Mouse (Mus musculus) embryonic fibroblast, embryonic 13.5 days (primary cell): Measurements from ENCODE around the gene Hist1h1d. TPM values are rescaled to one million over a fixed set of nuclear protein-coding genes. Genes with fewer than 3 reads are reported as not detected.
"Not testable (repeated sequence)": the region's sequence is repeated elsewhere in the genome, so short reads cannot be mapped to it uniquely, and the experiment has no call there.

Experiments
- H3K27ac ChIP-seq: 2 replicates; pipeline ENCODE4 v1.5.1; 2012; ENCODE audit warnings: low read length, control low read depth, inconsistent platforms; ENCODE audit not compliant: insufficient read depth
- H3K4me1 ChIP-seq: 2 replicates; pipeline ENCODE4 v1.6.1; 2011; ENCODE audit warnings: low read length; ENCODE audit not compliant: control insufficient read depth, insufficient read depth
- H3K4me3 ChIP-seq: 2 replicates; pipeline ENCODE4 v1.5.1; 2011; ENCODE audit warnings: mild to moderate bottlenecking, control low read depth, low read length; ENCODE audit not compliant: insufficient read depth
- CTCF ChIP-seq: IDR thresholded peaks from 2 replicates; pipeline ENCODE4 v1.5.1; 2011; ENCODE audit warnings: mild to moderate bottlenecking, control low read depth, low read length, moderate library complexity, borderline replicate concordance; ENCODE audit not compliant: insufficient read depth
- POLR2A ChIP-seq: IDR thresholded peaks from 2 replicates; pipeline ENCODE4 v1.6.1; 2011; ENCODE audit warnings: low read depth, mild to moderate bottlenecking, control low read depth, low read length, moderate library complexity
- polyA plus RNA-seq: library from polyadenylated mRNA; stranded (reverse); fragments of >200 nt; gene quantifications from 2 replicates; pipeline ENCODE4 v1.2.4, GENCODE M21; 2011; ENCODE audit warnings: low read depth; ENCODE audit not compliant: missing spikeins, insufficient read length

Hist1h1d gene
- polyA plus RNA-seq, 1 experiment = 2.7 TPM

DNA sequence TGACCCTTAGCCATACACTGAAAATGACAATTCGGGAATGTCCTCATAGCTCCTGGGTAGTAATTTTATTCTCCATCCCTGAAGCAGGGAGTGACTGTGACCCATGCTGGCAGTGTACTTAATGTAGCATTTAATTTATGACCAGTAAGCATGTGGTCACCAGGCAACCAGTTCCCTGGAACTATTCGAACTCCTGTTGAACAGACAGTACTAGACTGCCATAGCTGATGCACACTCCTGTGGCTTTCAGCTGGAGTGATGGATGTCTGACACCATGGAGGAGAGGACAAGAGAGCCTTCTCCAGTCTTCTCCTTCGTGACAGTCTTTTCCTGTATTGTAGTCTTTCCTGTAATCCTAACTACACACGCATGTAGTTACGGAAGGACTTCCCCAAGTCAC lies 24.1 kb upstream of the Hist1h1d start:
- no peak overlapping the region for H3K4me3 ChIP-seq
- TF ChIP-seq CTCF (no peak), POLR2A (no peak)
- H3K4me1 ChIP-seq = peaks cover 7% of the 10 kb centered on the region; the same call in 1 of the 2 replicates
- H3K27ac ChIP-seq = no peak overlapping the region

DNA sequence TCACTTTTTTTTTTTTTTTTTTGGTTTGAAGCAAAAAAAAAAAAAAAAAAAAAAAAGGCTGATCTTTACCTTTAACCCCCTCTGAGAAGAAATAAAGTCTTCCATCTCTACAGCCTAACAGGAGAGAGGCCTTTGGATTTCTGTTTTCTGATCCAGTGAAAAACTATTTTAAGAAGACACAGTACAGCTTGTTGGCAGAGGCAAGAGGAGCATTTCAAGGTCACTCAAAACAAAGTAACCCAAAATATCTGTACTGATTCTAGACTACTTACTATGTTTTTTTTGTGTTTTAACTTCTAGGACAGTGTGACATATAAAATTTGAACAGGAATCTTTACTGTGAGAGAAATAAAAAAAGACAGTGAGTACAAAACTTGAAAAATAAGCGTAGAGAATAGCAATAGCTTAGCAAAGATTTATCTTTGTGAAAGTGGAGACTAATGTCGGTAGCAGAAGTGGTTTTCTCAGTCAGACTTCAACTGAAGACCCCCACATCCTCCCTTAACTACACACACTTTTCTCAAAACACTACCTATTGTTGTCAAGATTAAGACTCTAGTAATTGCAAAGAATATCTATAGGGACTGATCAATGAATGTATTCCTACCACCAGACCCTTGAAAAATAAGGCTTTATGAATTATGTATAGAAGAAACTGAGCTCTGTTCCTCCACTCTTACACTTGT lies 23.4 kb upstream of the Hist1h1d start:
- TF ChIP-seq POLR2A (no peak), CTCF (no peak)
- peaks cover 7% of the 10 kb centered on the region; the same call in 1 of the 2 replicates for H3K4me1 ChIP-seq
- 0 out of 2 replicates have a peak overlapping the region, but pooled peaks have one; percentile 66 for H3K4me3 ChIP-seq
- no peak overlapping the region for H3K27ac ChIP-seq

DNA sequence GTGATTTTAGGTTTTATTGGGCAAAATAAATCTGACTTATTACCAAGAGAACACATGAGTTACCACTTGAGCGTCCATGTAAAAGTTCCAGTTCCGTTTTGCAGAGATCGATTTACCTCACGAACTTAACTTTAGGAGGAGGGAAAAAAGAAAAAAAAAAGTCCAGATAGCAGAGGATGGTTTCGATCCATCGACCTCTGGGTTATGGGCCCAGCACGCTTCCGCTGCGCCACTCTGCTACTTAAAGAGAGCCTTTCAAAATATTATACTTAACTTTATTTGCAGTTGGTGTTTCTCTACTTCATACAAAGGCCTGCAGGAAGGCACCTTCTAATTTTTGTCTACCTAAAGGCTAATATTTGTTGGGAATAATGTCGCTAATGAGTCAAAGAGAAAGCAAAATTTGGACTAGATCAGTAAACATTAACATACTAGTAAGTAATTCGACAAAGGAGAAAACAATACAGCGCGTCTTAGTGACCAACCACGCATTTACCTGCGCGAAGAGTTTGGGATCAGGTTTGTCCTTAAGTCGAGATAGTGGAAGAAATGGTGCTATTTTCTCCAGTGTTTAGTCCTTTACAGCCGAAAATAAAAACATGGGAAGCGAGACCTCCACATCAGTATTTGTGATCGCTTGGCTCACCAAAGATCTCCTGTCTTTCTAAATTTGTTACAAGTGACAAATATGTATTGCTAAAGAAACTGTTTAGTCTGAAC lies 22.7 kb upstream of the Hist1h1d start:
- Histone ChIP-seq H3K27ac (peak overlapping the region; percentile 95), H3K4me1 (peaks cover 7% of the 10 kb centered on the region; the same call in 1 of the 2 replicates), H3K4me3 (peak overlapping the region; percentile 66)
- 0 out of 2 replicates have a peak, but pooled peaks have one; percentile 38 for TF ChIP-seq POLR2A
- no peak for TF ChIP-seq CTCF

DNA sequence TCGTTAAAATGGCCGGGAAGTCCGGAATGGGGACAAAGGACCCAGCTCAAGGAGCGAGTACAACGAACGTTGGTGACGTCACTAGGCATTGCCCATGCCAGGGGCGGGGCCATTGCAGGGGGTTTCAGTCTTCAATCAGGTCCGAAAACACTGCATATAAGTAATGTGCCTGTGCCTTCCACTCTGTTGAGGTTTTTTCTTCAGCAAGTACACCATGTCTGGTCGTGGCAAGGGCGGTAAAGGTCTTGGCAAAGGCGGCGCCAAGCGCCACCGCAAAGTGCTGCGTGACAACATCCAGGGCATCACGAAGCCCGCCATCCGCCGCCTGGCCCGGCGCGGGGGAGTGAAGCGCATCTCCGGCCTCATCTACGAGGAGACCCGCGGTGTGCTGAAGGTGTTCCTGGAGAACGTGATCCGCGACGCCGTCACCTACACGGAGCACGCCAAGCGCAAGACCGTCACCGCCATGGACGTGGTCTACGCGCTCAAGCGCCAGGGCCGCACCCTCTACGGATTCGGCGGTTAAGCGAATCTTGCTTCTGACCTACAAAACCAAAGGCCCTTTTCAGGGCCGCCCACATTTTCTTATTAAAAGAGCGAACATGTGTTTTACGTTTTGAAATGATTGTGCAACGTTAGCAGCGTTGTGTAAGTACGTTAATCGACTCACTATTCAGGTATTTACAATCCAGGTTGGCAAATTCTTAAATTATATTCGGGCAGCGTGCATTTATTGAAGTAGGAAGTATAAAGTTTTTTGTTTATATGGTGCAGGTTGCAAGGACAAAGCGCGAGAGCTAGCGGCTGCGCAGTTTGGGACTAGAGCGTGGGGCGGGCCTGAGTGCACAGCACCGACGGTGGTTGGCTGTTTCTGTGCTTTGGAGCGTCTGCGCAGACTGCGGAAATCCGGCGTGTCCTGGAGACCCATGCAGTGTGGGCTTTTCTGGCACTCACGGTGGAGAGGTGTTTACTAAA lies 21.9 kb upstream of the Hist1h1d start, which contains the start of gene Hist1h4h:
Gene Hist1h4h (plus strand): TSS at position 150 of the 975 bp plus-strand sequence.
- peak within 1 kb of the TSS; percentile 66 for H3K4me3 ChIP-seq
- TF ChIP-seq POLR2A (peak; percentile 99), CTCF (no peak)
- peaks cover 7% of the 10 kb centered on the region; the same call in 1 of the 2 replicates for H3K4me1 ChIP-seq
- peak within 1 kb of the TSS; percentile 95 for H3K27ac ChIP-seq

DNA sequence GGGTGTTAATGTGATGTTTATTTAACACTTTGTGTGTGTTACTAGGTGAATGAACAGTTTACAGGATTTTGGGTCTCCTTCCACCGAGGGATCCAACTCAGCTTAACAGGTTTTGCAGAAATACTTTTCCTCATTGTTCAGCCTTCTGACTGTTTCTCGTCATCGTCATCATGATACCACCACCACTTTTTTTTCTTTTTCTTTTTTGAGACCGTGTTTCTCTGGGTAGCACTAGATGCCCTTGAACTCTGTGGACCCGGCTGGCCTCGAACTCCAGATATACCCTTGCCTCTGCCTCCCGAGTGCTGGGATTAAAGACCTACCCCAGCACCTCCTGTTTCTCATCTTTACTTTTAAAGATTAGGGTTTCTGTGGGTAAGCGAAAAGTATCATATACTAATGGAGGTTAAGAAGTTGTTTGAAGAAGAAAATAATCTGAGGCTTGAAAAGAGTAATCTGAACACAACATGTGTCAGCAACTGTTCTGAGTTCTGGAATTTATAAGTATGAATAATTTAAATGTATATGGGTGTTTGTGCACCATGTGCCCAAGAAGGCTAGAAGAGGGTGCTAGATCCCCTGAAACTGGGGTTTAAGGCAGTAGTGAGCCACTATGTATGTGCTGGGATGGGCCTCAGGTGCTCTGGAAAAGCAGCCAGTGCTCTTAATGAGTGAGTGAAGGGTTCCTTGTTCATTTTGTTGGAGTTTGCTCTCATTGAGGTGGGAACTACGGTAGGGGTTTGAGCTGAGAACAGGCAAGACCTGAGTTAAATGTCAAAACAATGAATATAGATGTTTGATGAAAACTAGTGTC lies 20.6 kb upstream of the Hist1h1d start:
- peaks cover 5% of the 10 kb centered on the region; the same call in 1 of the 2 replicates for H3K4me1 ChIP-seq
- TF ChIP-seq POLR2A (peak; percentile 38; the same call in 1 of the 2 replicates), CTCF (no peak)
- peak overlapping the region; percentile 46 for H3K4me3 ChIP-seq
- peak overlapping the region; percentile 79 for H3K27ac ChIP-seq

DNA sequence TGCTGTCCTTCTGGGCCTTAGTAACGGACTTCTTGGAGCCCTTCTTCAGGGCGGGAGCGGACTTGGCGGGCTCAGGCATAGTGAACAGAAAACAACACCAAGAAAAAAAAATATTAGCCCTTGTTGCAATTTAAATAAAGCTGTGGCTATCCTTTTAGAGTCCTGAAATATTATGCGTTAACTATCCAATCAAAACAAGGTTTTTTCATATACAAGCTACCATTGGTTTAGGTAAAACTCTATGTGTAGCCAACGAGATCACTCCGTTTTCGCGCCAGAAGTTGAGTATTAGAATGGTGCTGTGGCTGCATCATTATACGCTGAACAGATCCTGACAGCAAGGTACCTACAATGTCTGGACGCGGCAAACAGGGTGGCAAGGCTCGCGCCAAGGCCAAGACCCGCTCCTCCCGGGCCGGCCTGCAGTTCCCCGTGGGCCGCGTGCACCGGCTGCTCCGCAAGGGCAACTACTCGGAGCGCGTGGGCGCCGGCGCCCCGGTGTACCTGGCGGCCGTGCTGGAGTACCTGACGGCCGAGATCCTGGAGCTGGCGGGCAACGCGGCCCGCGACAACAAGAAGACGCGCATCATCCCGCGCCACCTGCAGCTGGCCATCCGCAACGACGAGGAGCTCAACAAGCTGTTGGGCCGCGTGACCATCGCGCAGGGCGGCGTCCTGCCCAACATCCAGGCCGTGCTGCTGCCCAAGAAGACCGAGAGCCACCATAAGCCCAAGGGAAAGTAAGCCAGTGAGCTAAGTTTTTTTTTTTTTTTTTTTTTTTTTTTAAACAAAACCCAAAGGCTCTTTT lies 19.3 kb upstream of the Hist1h1d start, which contains the start of gene Hist1h2af:
Gene Hist1h2af (plus strand): TSS at position 347 of the 808 bp plus-strand sequence.
- TF ChIP-seq POLR2A = peak; percentile 67
- H3K27ac ChIP-seq = peak within 1 kb of the TSS; percentile 93
- H3K4me1 ChIP-seq = not testable (repeated sequence)
- H3K4me3 ChIP-seq = peak within 1 kb of the TSS; percentile 77

DNA sequence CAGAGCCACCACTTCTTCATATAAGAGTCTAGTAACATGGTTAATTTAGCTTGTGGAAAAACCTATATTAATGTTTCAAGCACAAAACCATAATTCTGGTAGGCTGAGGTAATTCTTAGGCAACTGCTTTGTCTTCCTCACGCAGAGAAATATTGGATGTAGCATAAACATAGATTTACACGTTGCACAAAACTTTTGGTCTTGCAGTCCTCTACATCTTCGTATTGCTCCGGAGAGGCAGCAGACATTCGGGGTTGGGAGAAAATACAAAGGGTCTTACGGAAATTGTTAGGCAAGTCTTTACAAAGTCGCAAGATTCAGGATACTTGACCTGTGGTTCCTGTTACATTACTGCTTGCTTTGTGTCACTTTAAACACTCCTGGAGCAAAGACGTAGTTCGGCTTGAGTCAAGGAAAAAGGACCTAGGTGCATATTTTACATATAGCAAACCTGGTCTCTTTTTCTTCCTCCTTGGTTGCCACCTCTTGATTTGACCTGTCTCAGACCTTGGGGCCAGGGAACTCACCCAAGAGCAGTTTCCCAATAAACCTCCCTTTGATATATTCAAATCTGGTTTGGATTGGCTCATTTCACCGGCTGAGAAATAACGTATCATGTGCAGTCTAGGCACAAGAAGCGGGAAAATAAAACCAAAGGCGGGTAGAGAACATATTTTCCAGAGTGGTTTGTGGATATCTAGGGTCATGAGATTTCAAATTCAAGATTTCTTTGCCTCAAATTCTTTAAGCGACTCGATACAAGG lies 18.5 kb upstream of the Hist1h1d start:
- peak overlapping the region; percentile 93 for H3K27ac ChIP-seq
- H3K4me1 ChIP-seq = peaks cover 3% of the 10 kb centered on the region
- H3K4me3 ChIP-seq = peak overlapping the region; percentile 77
- TF ChIP-seq POLR2A (peak; percentile 77; the same call in 1 of the 2 replicates), CTCF (no peak)
